Mouse (Mus musculus) brown adipose tissue, adult 24 weeks (tissue): ENCODE data around the gene Igf1r. TPM values are rescaled to one million over a fixed set of nuclear protein-coding genes. Genes with fewer than 3 reads are reported as not detected.
A peak's percentile ranks its signal among the peaks of the same experiment; 100 is the strongest.
"Not testable (repeated sequence)": the region's sequence is repeated elsewhere in the genome, so short reads cannot be mapped to it uniquely, and the experiment has no call there.

ENCODE experiments used
- H3K27ac ChIP-seq: fragments of 200-500 bp; replicated peaks from 2 replicates; pipeline ENCODE4 v1.5.1; 2012; ENCODE audit warnings: low read depth, mild to moderate bottlenecking, low read length
- H3K4me1 ChIP-seq: fragments of 200-500 bp; 2 replicates; pipeline ENCODE4 v1.6.1; 2012; ENCODE audit warnings: low read length, mixed read lengths; ENCODE audit not compliant: control insufficient read depth, insufficient read depth, insufficient read length
- H3K4me3 ChIP-seq: fragments of 200-500 bp; 2 replicates; pipeline ENCODE4 v1.5.1; 2012; ENCODE audit warnings: low read depth, mild to moderate bottlenecking, low read length, moderate library complexity; ENCODE audit not compliant: insufficient read depth
- polyA plus RNA-seq: library from polyadenylated mRNA; stranded (reverse); fragments of >200 nt; gene quantifications from 2 replicates; pipeline ENCODE4 v1.2.4, GENCODE M21; 2012; ENCODE audit not compliant: missing spikeins, insufficient read depth, insufficient read length

The Igf1r gene
- polyA plus RNA-seq, 1 experiment: 2.3 TPM

DNA sequence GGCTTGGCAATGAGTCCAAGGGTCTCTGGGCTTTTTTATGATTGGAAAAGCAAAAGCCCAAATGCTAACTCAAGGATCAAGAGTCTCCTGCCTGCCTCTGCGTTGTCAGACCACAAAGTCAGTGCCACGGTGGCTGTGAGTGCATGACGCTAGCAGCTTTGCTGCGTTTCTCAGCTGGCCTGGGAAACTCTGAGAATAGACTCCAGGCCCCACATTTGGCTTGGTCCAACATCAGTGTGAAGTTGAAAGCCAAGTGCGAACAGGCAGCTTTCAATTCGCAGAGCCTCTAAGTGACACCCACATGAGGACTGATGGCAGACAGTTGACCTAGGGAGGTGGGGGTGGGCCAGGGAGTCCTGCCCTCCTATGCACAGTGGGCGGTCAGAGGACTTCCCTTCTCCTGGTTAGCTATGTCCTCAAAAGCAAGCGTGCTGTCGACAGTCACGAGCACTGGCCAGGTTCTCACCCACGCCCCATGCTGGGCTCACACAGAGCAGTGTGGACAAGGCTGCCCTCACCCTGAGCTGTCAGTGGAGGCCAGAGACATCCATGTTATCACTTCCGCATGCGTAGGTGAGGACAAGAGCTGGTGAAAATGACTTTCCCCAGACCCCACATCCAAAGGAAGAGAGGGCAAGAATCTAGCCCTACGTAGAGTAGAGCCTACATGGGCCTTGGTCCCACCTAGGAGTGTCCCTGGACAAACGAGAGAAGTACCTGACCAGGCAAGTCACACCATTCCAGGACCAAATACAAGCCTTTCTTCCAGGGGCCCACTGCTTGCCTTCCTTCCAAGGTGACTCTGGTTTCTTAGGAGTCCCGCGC, 305.9 kb downstream of the Igf1r start:
- peaks cover 5% of the 10 kb centered on the region; the same call in 1 of the 2 replicates for H3K4me1 ChIP-seq
- no peak overlapping the region for H3K27ac ChIP-seq
- no peak overlapping the region for H3K4me3 ChIP-seq

DNA sequence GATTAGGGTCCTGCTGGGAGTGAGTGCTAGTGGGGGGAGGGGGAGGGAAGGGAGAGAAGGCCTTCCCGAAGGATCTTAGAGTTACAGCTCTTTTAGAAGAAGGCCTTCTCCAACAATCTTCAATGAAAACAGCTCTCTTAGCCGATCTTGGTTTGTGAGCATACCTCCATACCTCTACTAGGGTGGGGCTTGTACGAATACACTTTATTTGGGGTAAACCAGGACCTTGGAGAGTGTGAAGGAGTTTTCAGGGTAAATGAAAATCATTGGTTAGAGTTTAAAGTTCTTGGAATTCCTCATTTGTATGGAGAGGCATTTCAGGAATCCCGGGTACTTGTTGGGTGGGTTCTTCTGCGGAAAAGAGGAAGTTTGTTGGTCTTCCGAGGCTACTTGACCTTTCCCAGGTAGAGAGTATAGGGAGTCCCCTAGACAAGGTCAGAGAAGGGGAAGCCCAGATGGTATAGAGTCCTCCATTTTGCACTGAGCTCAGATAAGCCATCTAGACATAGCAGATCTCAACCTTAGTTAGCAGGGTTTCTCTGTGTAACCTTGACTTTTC, 307.0 kb downstream of the Igf1r start:
- Histone ChIP-seq H3K4me1 (peaks cover 7% of the 10 kb centered on the region), H3K27ac (no peak overlapping the region), H3K4me3 (no peak overlapping the region)

DNA sequence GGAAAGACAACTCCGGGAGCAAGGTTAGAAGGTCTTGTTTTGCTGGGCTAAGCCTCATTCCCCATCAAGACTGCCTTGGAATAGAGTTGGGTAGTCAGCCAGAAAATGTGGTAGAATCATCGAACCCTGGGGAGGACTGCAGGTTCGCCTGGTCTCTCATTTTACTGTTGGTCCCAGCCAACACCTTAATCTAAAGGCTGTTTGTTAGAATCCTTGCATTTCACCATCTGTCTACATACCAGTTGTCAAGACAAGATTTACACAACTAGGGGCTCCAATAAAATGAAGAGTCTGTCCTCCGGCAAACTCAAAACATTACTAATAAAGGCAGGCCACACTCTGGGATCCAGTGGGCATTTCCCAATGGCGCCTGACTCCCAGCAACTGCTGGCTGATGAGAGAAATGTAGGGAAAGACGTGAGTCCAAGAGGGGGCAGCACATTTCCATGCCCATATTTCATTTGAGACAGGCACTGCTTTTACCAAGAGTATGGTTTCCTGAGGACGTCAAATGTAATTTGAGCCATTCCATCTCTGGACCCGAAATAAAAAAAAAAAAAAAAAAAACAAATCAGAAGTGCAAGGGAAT, 310.1 kb downstream of the Igf1r start:
- Histone ChIP-seq H3K27ac (no peak overlapping the region), H3K4me1 (peaks cover 7% of the 10 kb centered on the region), H3K4me3 (no peak overlapping the region)

DNA sequence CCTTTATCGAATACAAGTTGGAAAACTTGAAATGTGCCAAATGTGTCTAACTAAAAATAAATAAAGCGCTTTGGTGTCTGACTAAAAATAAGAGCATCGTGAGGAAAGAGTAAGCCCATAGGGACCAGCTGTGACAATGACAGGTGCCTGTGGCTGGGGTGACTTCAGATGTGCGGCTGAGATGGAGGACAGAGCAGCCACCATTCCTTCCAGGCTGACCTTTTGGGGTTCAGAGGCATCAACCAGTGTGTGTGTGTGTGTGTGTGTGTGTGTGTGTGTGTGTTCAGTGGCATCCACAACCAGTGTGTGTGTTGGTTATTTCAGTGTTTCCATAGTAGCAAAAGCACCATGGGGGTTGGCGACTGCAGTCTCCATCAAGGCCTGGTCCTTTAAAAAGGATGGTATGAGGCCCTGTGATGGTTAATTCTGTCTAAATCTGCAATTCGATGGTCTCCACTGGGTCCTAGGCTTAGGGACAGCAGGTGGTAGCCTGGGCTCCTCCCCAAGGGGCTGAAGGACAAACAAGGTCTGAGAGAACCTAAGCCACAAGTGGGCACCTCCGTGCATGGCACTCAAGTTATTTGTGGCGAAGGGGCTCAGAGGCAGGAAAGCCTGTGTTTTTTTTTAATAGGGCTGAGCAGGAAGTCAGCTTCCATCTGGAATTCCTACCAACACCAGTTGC, 310.9 kb downstream of the Igf1r start:
- Histone ChIP-seq H3K4me3 (peak overlapping the region; percentile 46), H3K4me1 (peaks cover 7% of the 10 kb centered on the region), H3K27ac (peak overlapping the region; percentile 51)

DNA sequence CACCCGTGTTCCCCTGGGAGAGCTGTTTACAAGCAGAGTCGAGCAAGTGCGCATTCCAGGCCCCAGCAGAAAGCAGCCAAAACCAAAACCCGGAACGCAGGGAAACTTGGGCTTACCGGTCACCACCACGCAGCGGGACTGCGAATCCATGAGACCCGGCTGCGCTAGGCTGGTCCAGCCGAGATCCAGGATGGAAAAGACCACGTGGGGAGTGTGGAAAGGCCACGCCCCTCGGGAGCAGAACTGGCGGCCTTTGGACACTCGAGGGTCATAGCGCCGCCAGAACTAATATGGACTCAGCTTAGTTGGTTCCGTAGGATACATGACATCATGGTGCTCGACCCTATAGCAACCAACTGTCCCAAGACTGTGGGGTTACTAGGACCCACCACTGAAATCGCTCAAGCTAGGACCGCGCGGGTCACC, 311.4 kb downstream of the Igf1r start, which contains the start of gene Pgpep1l:
Gene Pgpep1l, minus strand, starts transcription at position 206 of the 426 bp plus-strand sequence.
- Histone ChIP-seq H3K4me1 (peaks cover 7% of the 10 kb centered on the region), H3K27ac (peak within 1 kb of the TSS; percentile 51), H3K4me3 (peak within 1 kb of the TSS; percentile 46)

DNA sequence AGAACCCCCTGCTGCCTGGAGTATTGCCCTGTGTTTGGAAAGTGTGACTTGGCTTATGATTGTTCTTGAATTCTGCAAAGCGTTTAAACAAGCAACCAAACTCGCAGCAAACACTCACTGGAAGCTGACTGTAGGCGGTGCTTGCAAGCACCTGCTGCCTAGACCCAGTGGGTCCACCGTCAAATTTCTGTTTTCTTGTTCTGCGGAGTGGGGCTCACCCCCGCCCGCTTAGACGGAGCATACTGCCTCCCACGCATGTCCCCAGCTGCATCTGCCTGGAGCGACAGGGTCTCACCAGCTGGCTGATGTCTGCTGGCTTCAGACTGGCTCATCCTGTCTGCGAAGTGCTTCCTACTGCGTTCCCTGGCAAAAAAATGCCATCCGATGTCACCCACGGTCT, 311.9 kb downstream of the Igf1r start:
- Histone ChIP-seq H3K27ac (no peak overlapping the region), H3K4me3 (peak overlapping the region; percentile 46), H3K4me1 (peaks cover 7% of the 10 kb centered on the region)

DNA sequence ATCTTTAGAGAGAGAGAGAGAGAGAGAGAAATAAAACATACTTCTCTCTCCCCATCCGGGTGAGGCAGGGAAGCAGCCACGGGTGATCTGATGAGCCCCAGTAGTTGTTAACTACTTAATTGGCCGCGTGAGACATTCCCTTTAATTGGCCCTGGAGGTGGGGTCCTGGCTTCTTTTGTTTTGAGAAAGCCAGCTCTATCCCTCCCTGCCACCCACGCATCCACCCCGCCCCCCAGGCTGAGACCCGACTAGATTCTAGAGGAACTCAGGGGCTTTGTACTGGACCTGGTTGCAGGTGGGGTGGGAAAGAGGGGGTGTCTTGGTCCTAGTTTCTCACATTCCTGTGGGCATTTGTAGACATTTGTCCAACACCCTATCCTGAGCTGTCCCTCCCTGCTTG, 312.8 kb downstream of the Igf1r start:
- no peak overlapping the region for H3K27ac ChIP-seq
- no peak overlapping the region for H3K4me3 ChIP-seq
- peaks cover 7% of the 10 kb centered on the region for H3K4me1 ChIP-seq

DNA sequence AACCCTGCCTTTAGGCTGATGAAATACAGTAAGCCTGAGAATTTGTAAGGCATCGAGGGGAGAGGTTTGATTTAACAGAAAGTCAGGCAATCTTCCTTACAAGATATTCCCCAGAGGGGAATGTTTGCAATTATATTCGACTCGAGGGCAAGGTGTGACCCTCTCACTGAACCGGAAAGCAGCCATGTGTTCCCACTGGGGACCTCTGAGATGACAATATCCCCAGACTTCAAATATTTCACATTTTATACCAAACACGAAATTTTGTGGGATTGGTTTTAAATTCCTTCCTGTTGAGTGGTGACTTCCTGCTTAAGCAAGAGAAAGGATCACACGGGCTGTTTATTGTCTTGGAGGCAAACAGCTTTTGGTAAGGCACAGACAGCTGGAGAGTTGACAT, 314.1 kb downstream of the Igf1r start:
- Histone ChIP-seq H3K27ac (no peak overlapping the region), H3K4me1 (peaks cover 7% of the 10 kb centered on the region), H3K4me3 (no peak overlapping the region)

DNA sequence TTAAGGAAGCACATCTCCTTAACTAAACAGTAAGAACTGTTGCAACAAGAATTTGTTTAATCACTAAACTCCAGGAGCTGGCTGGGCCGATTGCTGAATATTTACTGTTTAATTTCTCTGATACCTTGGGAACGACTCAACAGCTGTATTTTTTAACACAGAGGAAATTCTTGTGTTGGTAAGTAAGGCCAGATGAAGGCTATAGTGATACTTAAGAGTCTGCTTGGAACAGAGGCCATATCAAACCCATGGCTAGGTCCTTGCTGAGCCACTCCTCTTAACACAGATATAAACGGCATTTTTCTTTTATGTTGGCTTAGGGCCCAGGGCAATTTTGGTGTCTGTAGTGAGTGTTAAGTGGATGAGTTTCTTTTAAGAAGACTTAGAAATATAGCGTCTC, 317.9 kb downstream of the Igf1r start:
- Histone ChIP-seq H3K4me1 (no peaks in the 10 kb centered on the region), H3K27ac (no peak overlapping the region), H3K4me3 (no peak overlapping the region)

DNA sequence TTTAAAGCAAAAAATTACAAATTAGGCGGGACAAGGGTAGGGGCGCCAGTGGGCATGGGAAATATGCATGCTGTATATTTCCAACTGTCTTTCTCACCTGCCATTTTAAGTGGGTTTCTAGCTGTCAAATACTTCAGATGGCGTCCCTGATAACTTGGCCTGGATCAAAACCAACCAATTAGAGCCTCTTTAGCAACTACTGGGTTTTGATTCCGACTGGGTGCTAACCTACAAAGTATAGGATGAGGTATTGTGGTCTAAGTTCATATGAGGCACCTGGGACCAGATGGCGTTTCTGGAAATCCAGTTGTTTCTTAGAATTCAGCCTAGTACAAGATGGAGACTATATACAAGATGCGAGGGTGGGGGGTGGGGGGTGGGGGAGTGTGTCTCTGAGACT, 319.2 kb downstream of the Igf1r start:
- H3K4me3 ChIP-seq: no peak overlapping the region
- H3K4me1 ChIP-seq: peaks cover 7% of the 10 kb centered on the region; the same call in 1 of the 2 replicates
- no peak overlapping the region for H3K27ac ChIP-seq

DNA sequence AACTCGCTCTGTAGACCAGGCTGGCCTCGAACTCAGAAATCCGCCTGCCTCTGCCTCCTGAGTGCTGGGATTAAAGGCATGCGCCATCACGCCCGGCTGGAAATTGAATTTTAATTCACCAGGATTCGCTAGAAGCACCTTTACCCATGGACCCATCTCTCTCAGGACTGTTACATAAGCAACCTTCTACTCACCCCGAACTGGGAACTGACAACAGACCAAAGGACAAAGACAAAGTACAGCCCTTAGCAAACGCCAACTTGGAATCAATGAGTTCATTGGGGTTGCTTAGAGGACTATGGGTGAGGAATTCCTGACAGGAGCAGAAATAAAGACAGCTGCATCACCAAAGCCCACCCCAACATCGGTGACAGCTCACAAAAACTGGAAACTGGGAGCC, 320.0 kb downstream of the Igf1r start:
- H3K27ac ChIP-seq: no peak overlapping the region
- no peak overlapping the region for H3K4me3 ChIP-seq
- H3K4me1 ChIP-seq: peaks cover 7% of the 10 kb centered on the region; the same call in 1 of the 2 replicates

DNA sequence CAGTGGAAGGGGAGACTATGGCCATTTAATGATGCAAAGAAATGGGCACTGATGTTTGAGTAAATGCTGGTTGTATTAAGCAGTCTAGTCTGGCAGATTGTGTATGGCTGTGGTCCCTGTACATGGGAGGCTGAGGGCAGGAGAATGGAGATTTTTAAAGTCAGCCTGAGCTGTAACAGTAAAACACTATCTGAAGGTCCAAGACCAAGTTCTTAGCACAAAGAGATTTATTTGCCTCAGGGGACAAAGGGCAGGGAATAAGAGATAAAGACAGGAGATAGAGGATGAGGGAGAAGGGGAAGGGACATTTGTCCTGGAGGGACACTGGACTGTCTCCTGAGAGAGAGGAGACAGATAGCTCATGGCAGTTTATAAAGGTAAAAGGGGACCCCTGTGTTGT, 320.9 kb downstream of the Igf1r start, which contains the start of gene Fam169b:
Gene Fam169b, plus strand, starts transcription at position 325 of the 400 bp plus-strand sequence.
- peaks cover 7% of the 10 kb centered on the region; the same call in 1 of the 2 replicates for H3K4me1 ChIP-seq
- H3K4me3 ChIP-seq: no peak within 1 kb of the TSS
- H3K27ac ChIP-seq: no peak within 1 kb of the TSS

DNA sequence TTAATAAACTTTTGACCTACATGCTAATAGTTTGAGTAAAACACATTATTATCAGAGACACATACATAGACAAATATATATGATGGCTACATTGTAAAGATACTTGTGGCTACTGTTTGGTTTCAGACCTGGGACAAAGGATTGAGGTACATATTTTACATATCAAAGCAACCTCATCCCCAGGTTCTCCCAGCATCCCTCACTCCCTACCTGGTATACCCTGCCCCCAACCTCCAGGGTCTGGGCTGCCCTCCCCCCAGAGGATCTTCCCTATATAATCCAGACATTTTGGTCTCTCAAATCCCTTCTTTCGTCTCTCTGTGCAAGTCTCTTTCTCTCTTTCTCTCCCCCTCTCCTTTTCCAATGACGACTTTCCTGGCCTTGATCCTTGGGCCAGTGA, 321.6 kb downstream of the Igf1r start:
- H3K4me1 ChIP-seq: peaks cover 7% of the 10 kb centered on the region; the same call in 1 of the 2 replicates
- no peak overlapping the region for H3K4me3 ChIP-seq
- no peak overlapping the region for H3K27ac ChIP-seq

DNA sequence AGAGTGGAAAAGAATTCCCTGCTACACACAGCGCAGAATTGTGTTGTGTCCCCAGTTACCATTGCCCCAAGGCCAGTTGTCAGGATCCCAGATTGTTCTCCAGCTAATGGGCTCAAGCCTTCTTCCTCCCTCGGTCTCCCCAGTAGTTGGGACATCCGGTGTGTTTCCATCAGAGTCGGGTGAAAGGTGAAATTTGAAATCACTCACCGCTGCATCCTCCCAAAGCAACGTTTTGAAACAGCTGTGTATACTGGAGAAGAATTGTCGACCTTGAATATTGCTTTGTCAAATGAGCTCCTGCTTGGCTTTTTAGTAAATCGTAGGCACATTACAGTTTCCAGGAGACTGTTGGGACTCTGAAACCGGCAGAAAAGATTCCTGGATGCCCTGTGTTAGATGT, 322.3 kb downstream of the Igf1r start:
- Histone ChIP-seq H3K27ac (no peak overlapping the region), H3K4me1 (peaks cover 7% of the 10 kb centered on the region; the same call in 1 of the 2 replicates), H3K4me3 (no peak overlapping the region)

DNA sequence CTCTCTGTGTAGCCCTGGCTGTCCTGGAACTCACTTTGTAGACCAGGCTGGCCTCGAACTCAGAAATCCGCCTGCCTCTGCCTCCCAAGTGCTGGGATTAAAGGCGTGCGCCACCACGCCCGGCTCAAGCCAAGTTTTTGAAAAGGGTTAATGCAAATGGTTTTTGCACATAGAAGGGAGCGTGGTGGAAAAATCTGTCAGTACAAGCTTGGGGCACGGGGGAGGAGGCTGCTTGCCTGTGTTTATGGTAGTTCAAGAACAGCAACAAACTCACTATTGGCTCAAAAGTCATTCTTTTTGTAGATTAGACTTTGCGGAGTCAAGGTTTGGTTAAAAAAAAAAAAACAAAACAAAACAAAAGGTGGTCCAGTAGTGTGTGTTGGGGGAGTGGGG, 322.8 kb downstream of the Igf1r start:
- not testable (repeated sequence) for H3K4me1 ChIP-seq, H3K27ac ChIP-seq, H3K4me3 ChIP-seq
